Mouse (Mus musculus): ENCODE measurements around the gene Dnal1. TPM values are rescaled to one million over a fixed set of nuclear protein-coding genes. Genes with fewer than 3 reads are reported as not detected.
A peak's percentile ranks its signal among the peaks of the same experiment; 100 is the strongest.

Dnal1 gene
- polyA plus RNA-seq, 1 experiment from 2014 or later, result 2.8 TPM

DNA sequence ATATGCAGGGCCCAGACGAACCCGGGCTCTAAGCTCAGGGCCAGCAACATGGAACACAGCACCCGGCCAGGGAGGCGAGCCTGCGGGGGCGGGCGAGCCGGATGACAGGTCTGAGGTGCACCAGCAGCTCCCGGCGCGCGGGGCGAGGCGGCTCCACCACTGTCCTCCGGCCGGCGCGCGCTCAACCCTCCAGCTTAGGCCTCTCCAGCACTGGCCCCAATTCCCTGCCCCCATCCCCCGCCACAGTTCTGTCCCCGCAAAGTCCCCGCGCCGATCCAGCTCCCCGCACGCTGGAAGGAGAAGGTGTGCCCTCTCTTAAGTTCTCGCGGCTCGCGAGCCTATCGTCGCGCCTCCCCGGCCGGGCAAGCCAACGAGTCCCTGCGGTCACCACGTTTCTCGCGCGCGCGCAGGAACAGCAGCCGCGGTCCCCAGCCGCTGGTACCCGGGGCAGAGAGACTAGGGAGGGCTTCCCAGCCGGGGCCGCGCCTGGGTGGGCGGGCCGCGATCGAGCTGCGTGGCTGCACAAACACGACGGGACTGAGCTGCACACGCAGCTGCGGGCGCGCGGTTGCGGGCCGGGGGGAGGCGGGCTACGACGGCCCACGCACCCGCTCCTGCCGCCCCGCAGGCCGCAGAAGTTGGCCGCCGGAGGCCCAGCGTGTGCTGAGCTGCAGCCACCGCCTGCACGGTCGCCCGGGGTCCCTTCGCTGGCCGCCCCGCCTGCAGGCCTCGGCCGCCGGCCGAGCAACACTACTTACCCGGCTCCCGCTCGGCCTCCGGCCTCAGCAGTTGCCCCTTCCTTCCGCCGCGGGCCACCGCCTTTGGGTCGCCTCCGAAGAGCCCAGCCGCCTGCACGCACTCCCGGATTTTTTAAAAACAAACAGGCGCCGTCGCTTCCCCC is 78.8 kb downstream of the Dnal1 start:
- Histone ChIP-seq H3K27me3 (ENCODE audit: control insufficient read depth, insufficient read depth, low read length) (no peaks in the 10 kb centered on the region), H3K27ac (ENCODE audit: low read length) (peak overlapping the region; percentile 100), H3K9me3 (replicated peaks; ENCODE audit: control insufficient read depth, low read length) (no peaks in the 10 kb centered on the region), H3K36me3 (ENCODE audit: control insufficient read depth, insufficient read depth, low read length) (no peaks in the 10 kb centered on the region), H3K4me2 (ENCODE audit: low read depth, low read length) (peak overlapping the region; percentile 94), H3K4me3 (replicated peaks; ENCODE audit: low read length) (peak overlapping the region; percentile 79), H3K9ac (ENCODE audit: low read length) (peak overlapping the region; percentile 97), H3K4me1 (ENCODE audit: control insufficient read depth, insufficient read depth, low read length) (peaks cover 69% of the 10 kb centered on the region)
- WGBS, result under 1% methylated on average over 102 of the region's 102 CpGs
- peak; percentile 7; the same call in 1 of the 2 replicates for ATAC-seq (ENCODE audit: insufficient read depth, low FRiP score)

DNA sequence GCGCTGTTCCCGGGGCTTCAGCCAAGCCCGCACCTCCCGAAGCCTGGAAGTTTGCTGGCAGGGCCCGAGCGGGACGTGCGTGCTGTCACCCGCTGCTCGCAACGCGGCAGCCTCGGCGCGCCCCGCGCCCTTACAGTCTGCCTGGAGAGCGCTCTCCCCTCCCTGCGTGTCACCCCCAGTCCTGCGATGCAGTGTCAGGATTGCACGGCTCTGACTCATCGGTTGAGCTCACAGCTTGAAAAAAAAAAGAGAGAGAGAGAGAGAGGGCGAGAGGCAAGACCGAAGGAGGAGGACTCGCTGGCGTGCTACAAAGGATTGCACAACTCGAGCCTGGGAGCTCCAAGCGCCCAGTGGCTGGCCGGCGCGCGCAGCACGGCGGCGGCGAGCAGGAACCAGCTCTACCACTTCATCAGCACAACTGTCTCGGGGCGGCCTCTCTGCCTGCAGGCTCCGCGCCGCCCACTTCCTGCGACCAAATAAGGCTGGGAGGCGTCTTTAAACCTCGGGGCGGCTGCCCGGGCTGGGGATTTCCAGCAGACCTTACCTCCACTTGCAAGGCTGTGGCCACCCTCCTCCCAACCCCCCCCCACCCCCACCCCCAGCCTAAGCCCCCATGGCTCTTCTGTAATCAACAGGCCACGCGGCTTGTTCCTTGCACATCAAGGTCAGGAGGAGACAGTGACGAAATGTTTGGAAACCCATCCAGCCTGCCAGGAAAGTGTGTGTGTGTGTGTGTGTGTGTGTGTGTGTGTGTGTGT is 79.7 kb downstream of the Dnal1 start:
- peak overlapping the region; percentile 94 for H3K4me2 ChIP-seq (ENCODE audit: low read depth, low read length)
- peak overlapping the region; percentile 100 for H3K27ac ChIP-seq (ENCODE audit: low read length)
- peak overlapping the region; percentile 79 for H3K4me3 ChIP-seq (replicated peaks; ENCODE audit: low read length)
- peak; percentile 93 for ATAC-seq (ENCODE audit: insufficient read depth, low FRiP score)
- under 1% methylated on average over 49 of the region's 49 CpGs for WGBS
- no peaks in the 10 kb centered on the region for H3K27me3 ChIP-seq (ENCODE audit: control insufficient read depth, insufficient read depth, low read length)
- H3K36me3 ChIP-seq (ENCODE audit: control insufficient read depth, insufficient read depth, low read length), result no peaks in the 10 kb centered on the region
- H3K9ac ChIP-seq (ENCODE audit: low read length), result peak overlapping the region; percentile 97
- H3K4me1 ChIP-seq (ENCODE audit: control insufficient read depth, insufficient read depth, low read length), result peaks cover 63% of the 10 kb centered on the region
- H3K9me3 ChIP-seq (replicated peaks; ENCODE audit: control insufficient read depth, low read length), result no peaks in the 10 kb centered on the region

DNA sequence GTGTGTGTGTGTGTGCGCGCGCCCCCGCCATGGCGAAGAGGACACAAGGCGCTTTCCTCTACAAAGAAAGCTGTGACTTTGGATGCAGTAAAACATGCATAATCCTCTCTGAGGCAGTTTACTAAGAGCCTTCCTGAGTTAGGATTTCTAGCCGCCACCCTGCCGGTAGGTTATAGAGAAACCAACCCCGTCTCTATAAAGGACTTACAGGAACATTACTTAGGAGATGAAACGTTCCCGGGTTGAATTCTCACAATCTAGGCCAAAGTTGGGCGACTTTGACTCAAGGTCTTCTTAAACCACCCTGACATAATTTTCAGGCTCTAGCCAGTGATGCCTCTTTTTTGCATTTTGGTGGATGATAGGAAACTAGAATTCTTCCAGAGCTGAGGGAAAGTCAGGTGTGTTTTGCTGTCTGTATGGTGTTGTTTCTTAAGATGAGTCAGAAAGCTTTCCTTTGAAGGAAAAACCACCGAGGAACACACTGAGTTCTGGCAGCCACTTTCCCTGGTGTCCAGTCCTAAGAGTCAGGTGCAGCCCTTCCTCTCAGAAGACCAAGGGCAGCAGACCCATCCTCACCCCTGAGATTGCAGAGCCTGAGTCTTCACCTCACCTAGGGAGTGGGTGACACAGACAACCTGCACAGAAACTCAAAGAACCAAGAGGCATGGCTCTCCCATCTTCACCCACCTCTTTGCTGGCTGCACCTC is 80.4 kb downstream of the Dnal1 start:
- no peak for ATAC-seq (ENCODE audit: insufficient read depth, low FRiP score)
- no peaks in the 10 kb centered on the region for H3K27me3 ChIP-seq (ENCODE audit: control insufficient read depth, insufficient read depth, low read length)
- peak overlapping the region; percentile 94 for H3K4me2 ChIP-seq (ENCODE audit: low read depth, low read length)
- peak overlapping the region; percentile 79 for H3K4me3 ChIP-seq (replicated peaks; ENCODE audit: low read length)
- WGBS, result 3% methylated on average over 13 of the region's 13 CpGs
- H3K27ac ChIP-seq (ENCODE audit: low read length), result peak overlapping the region; percentile 100
- H3K9me3 ChIP-seq (replicated peaks; ENCODE audit: control insufficient read depth, low read length), result no peaks in the 10 kb centered on the region
- H3K4me1 ChIP-seq (ENCODE audit: control insufficient read depth, insufficient read depth, low read length), result peaks cover 55% of the 10 kb centered on the region
- H3K9ac ChIP-seq (ENCODE audit: low read length), result peak overlapping the region; percentile 97
- H3K36me3 ChIP-seq (ENCODE audit: control insufficient read depth, insufficient read depth, low read length), result no peaks in the 10 kb centered on the region

DNA sequence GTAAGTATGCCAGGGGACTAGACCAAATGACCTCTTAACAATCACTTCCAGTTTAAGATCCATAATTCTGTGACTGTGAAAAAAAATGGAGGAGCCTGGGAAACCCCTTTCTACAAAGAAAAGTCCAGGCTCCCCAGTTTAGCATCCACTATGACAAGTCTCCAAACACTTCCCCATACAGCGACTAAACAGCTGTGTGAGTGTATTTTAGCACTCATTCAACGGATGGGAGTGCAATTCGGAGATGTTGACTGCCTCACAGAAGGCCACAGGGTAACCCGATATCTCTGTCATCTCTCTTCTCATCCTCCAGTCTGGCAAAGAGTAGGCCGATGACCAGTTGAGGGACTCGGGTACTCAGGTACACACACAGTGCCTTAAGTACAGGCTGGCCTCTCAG is 81.0 kb downstream of the Dnal1 start:
- Histone ChIP-seq H3K27ac (ENCODE audit: low read length) (peak overlapping the region; percentile 100; the same call in 1 of the 2 replicates), H3K27me3 (ENCODE audit: control insufficient read depth, insufficient read depth, low read length) (no peaks in the 10 kb centered on the region), H3K36me3 (ENCODE audit: control insufficient read depth, insufficient read depth, low read length) (no peaks in the 10 kb centered on the region), H3K9ac (ENCODE audit: low read length) (0 out of 2 replicates have a peak overlapping the region, but pooled peaks have one; percentile 33), H3K4me3 (replicated peaks; ENCODE audit: low read length) (no peak overlapping the region), H3K9me3 (replicated peaks; ENCODE audit: control insufficient read depth, low read length) (no peaks in the 10 kb centered on the region), H3K4me1 (ENCODE audit: control insufficient read depth, insufficient read depth, low read length) (peaks cover 49% of the 10 kb centered on the region), H3K4me2 (ENCODE audit: low read depth, low read length) (peak overlapping the region; percentile 94; the same call in 1 of the 2 replicates)
- ATAC-seq (ENCODE audit: insufficient read depth, low FRiP score), result no peak
- 48% methylated on average over 6 of the region's 6 CpGs for WGBS

Other genes starting within 250 kb of the Dnal1 start
- gene Numb, start 192.4 kb upstream of the Dnal1 start, polyA plus RNA-seq (2015; fragmentation: Nextera tagmentation; extraction: Ambion mirVana), result 37.6 and 41.3 TPM in 2 replicates
- gene Riox1, start 163.8 kb upstream of the Dnal1 start, polyA plus RNA-seq (2015; fragmentation: Nextera tagmentation; extraction: Ambion mirVana), result 4.8 and 5.8 TPM in 2 replicates
- 0.05 and 0.10 TPM in 2 replicates for gene Heatr4, start 129.5 kb upstream of the Dnal1 start, polyA plus RNA-seq (2015; fragmentation: Nextera tagmentation; extraction: Ambion mirVana)
- 23.7 and 24.9 TPM in 2 replicates for gene Acot2, start 126.5 kb upstream of the Dnal1 start, polyA plus RNA-seq (2015; fragmentation: Nextera tagmentation; extraction: Ambion mirVana)
- 37.4 and 48.4 TPM in 2 replicates for gene Acot1, start 104.9 kb upstream of the Dnal1 start, polyA plus RNA-seq (2015; fragmentation: Nextera tagmentation; extraction: Ambion mirVana)
- 1.7 and 2.2 TPM in 2 replicates for gene Acot4, start 76.0 kb upstream of the Dnal1 start, polyA plus RNA-seq (2015; fragmentation: Nextera tagmentation; extraction: Ambion mirVana)
- gene Gm49366, start 75.4 kb upstream of the Dnal1 start, polyA plus RNA-seq (2015; fragmentation: Nextera tagmentation; extraction: Ambion mirVana), result not detected in 2 replicates
- gene Acot3, start 62.2 kb upstream of the Dnal1 start, polyA plus RNA-seq (2015; fragmentation: Nextera tagmentation; extraction: Ambion mirVana), result 0.46 and 1.4 TPM in 2 replicates
- gene Acot5, start 45.0 kb upstream of the Dnal1 start, polyA plus RNA-seq (2015; fragmentation: Nextera tagmentation; extraction: Ambion mirVana), result not detected in 2 replicates
- gene Acot6, start 13.7 kb upstream of the Dnal1 start, polyA plus RNA-seq (2015; fragmentation: Nextera tagmentation; extraction: Ambion mirVana), result 1.3 and 1.4 TPM in 2 replicates
- gene Pnma1, start 34.1 kb downstream of the Dnal1 start, polyA plus RNA-seq (2015; fragmentation: Nextera tagmentation; extraction: Ambion mirVana), result 0.70 and 0.71 TPM in 2 replicates
- gene Elmsan1, start 104.5 kb downstream of the Dnal1 start, polyA plus RNA-seq (2015; fragmentation: Nextera tagmentation; extraction: Ambion mirVana), result 8.7 and 9.4 TPM in 2 replicates
- 32.0 and 34.5 TPM in 2 replicates for gene Ptgr2, start 170.9 kb downstream of the Dnal1 start, polyA plus RNA-seq (2015; fragmentation: Nextera tagmentation; extraction: Ambion mirVana)
- 65.4 and 70.2 TPM in 2 replicates for gene Zfp410, start 202.5 kb downstream of the Dnal1 start, polyA plus RNA-seq (2015; fragmentation: Nextera tagmentation; extraction: Ambion mirVana)
- 43.6 and 47.8 TPM in 2 replicates for gene Coq6, start 247.3 kb downstream of the Dnal1 start, polyA plus RNA-seq (2015; fragmentation: Nextera tagmentation; extraction: Ambion mirVana)
- 2.6 and 3.6 TPM in 2 replicates for gene Fam161b, start 247.5 kb downstream of the Dnal1 start, polyA plus RNA-seq (2015; fragmentation: Nextera tagmentation; extraction: Ambion mirVana)

All from stomach, embryonic 16.5 days (tissue).